Mouse (Mus musculus) cortical plate, adult 2 months (tissue): Measurements from ENCODE around the gene Klrd1. TPM values are rescaled to one million over a fixed set of nuclear protein-coding genes. Genes with fewer than 3 reads are reported as not detected.
"Not testable (repeated sequence)": the region's sequence is repeated elsewhere in the genome, so short reads cannot be mapped to it uniquely, and the experiment has no call there.

ENCODE experiments used
- H3K27ac ChIP-seq: fragments of 200-500 bp; 2 replicates; pipeline ENCODE4 v1.5.1; 2012; ENCODE audit warnings: low read length, control low read depth, inconsistent platforms; ENCODE audit not compliant: insufficient read depth
- H3K4me1 ChIP-seq: fragments of 200-500 bp; 2 replicates; pipeline ENCODE4 v1.6.1; 2011; ENCODE audit warnings: low read length; ENCODE audit not compliant: control insufficient read depth, insufficient read depth
- H3K4me3 ChIP-seq: fragments of 200-500 bp; 2 replicates; pipeline ENCODE4 v1.5.1; 2011; ENCODE audit warnings: mild to moderate bottlenecking, low read length, control low read depth; ENCODE audit not compliant: insufficient read depth
- CTCF ChIP-seq: fragments of 200-500 bp; IDR thresholded peaks from 2 replicates; pipeline ENCODE4 v1.5.1; 2011; ENCODE audit warnings: mild to moderate bottlenecking, control low read depth, low read length; ENCODE audit not compliant: insufficient read depth; ENCODE audit errors: extremely low read depth
- POLR2A ChIP-seq: fragments of 200-500 bp; IDR thresholded peaks from 2 replicates; pipeline ENCODE4 v1.6.1; 2011; ENCODE audit warnings: mild to moderate bottlenecking, low read length, control low read depth; ENCODE audit not compliant: insufficient read depth; ENCODE audit errors: extremely low read depth
- polyA plus RNA-seq: library from polyadenylated mRNA; depleted of rRNA; stranded (reverse); fragments of >200 nt; gene quantifications from 2 replicates; pipeline ENCODE4 v1.2.3, GENCODE M21; 2012; rRNA removed

Klrd1 gene
- polyA plus RNA-seq, 1 experiment, result not detected

DNA sequence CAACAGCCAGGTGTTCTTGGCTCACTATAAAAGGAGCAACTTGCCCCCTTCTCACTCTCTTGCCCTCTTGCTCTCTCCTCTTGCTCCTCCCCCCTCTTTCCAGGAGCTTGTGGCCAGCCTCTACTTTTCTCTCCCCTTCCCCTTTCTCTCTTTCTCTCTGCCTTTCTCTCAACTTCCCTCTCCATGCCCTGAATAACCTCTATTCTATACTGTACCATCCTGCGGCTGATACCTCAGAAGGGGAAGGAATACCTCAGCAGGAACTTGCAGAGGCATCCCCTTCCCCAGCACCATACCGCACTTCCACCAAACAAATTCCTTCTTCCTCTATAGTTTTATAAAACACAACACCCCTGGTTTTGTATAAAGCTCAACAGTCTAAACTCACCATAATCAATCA, 26.3 kb upstream of the Klrd1 start:
- Histone ChIP-seq H3K27ac (no peak overlapping the region), H3K4me3 (no peak overlapping the region), H3K4me1 (no peaks in the 10 kb centered on the region)
- no peak for TF ChIP-seq CTCF
- TF ChIP-seq POLR2A, result no peak

DNA sequence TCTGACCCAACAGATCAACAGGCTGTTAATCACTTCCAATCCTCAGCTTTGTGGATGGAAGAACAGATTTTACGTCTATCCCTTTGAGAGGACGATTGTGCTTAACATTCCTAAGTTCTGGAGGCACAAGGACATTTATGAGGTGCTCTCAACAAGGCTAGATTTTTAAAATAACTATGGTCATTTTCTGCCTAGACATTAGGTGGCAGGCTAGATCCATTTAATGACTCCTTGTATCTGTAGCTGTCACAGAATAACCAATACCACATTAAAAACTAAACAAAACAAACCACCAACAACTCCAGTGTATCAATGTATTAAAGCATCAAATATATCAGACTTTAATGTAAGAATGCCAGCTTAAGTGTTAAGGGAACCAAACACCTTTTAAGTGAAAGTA, 16.3 kb upstream of the Klrd1 start:
- Histone ChIP-seq H3K4me3 (no peak overlapping the region), H3K27ac (no peak overlapping the region), H3K4me1 (no peaks in the 10 kb centered on the region)
- TF ChIP-seq POLR2A, result no peak
- no peak for TF ChIP-seq CTCF

DNA sequence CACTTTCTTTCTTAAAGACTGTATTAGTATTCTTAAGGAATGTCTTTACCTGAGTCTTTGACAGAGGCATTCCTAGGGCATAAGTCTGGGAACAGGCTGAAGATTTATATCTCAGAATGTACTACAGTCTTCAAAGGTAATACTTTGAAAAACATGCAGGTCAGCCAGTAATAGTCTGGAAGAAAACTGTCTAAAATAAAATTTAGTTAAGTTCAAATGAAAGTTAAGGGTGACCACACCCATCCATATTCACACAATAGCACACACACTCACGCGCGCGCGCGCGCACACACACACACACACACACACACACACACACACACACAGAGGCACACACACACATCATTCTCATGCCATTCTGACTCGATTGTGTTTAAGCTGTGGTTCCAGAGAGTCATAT, 14.0 kb upstream of the Klrd1 start, which contains the start of gene Klre1:
Klre1 (plus strand) TSS at position 301 of the 400 bp plus-strand sequence.
- Histone ChIP-seq H3K4me1 (no peaks in the 10 kb centered on the region), H3K27ac (no peak within 1 kb of the TSS), H3K4me3 (no peak within 1 kb of the TSS)
- TF ChIP-seq CTCF, result no peak
- TF ChIP-seq POLR2A, result no peak

DNA sequence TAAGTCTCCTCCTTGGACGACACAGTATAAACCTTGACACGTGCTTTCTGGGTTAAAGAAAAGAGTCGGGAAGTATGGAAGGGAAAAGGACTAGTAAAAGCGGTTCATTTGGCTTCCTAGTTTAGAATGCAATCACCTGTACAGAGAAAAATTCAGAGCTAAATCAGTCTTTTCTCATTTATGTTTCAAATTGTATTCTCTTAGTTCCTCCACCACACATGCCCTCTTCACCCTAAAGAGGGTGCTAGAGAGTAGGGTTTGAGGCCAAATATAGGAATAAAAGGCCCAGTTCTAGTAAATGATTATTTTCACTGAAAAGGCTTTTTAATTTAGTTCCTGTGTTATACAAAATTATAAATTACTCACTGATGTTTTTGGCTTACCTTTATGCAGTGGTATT, 10.3 kb upstream of the Klrd1 start:
- no peaks in the 10 kb centered on the region for H3K4me1 ChIP-seq
- no peak overlapping the region for H3K27ac ChIP-seq
- no peak overlapping the region for H3K4me3 ChIP-seq
- no peak for TF ChIP-seq CTCF
- TF ChIP-seq POLR2A, result no peak

DNA sequence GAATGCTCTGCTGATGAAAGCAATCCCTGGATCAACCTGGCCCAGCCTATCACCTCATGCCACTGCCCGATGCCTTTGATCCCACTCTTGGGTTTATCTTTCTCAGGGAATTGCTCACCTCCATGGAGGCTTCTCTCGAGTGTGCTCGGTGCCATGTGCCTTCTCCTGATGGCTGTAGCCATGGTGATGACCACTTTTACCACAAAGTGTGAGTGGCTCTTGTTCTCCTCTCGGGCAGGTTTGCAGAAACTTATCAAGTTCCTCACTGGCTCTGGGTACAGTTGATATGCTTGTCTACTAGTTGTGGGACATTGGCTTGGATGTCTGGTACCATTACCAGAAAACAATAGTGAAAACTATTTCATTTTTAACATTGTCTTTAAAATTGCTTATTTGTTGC, 9.7 kb upstream of the Klrd1 start:
- Histone ChIP-seq H3K4me1 (no peaks in the 10 kb centered on the region), H3K4me3 (no peak overlapping the region), H3K27ac (no peak overlapping the region)
- TF ChIP-seq POLR2A (no peak), CTCF (no peak)

DNA sequence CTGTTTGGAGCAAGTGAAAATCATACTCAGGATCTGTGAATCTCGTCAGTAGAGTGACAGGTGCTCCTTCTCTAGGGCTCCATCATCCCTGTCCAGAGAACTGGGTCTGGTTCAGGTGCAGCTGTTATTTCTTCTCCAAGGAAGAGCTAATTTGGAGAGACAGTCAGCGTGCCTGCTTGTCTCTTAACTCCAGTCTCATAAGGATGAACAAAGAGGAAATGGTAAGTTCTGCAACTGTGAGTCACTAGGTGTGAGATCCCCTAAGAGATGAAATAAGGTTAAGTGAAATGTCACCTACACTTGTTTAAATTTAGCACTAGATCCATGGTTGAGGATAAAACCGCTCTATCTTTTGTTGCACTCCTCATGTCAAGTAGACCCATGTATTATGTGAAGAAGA, 8.6 kb upstream of the Klrd1 start:
- no peaks in the 10 kb centered on the region for H3K4me1 ChIP-seq
- H3K27ac ChIP-seq, result no peak overlapping the region
- TF ChIP-seq CTCF, result no peak
- TF ChIP-seq POLR2A, result no peak
- no peak overlapping the region for H3K4me3 ChIP-seq

DNA sequence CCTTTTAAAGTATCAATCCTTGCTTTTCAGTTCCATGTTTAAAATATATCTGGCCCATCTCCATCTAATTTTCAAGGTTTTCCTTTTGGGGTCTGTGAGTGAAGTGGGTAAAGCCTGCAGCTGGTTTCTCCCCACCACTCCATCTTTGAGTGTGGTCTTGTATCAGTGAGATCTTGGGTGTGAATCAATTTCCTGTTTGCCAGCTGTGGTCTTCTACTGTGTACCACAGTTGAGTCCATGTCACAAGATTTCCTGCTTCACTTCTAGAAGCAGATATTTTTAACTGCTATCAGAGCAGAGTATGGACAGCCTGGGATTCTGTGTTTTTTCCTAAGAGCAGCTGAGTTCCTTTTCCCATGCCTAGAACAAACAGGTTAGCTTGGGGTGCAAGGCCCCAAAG, 16.8 kb downstream of the Klrd1 start:
- H3K4me3 ChIP-seq, result no peak overlapping the region
- TF ChIP-seq CTCF (no peak), POLR2A (no peak)

DNA sequence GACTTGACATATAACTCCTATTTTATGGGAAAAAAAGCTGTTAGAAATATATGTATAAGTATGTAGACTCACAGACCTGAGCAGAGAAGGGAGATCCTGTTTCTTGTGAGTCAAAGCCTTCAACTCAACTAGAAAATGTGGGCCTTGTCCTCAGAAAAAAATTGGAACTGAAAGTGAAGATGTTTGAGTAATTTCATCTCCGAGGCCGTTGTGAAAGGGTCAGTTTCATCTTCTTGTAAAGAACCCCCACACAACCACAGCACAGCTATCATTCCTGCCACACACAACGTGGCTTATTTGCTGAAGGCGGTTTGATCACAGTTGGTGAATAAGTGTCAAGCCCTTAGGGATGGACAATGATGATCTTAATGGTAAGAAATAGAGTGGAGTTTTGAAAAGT, 32.2 kb downstream of the Klrd1 start, which contains the start of gene Klrk1:
Klrk1 (minus strand) TSS at position 130 of the 400 bp plus-strand sequence.
- TF ChIP-seq POLR2A (no peak), CTCF (no peak)
- H3K4me3 ChIP-seq, result no peak within 1 kb of the TSS
- no peak within 1 kb of the TSS for H3K27ac ChIP-seq
- H3K4me1 ChIP-seq, result no peaks in the 10 kb centered on the region

More for the DNA sequence above, 16.8 kb downstream of the Klrd1 start:
- H3K4me1 ChIP-seq, result no peaks in the 10 kb centered on the region
- H3K27ac ChIP-seq, result no peak overlapping the region

DNA sequence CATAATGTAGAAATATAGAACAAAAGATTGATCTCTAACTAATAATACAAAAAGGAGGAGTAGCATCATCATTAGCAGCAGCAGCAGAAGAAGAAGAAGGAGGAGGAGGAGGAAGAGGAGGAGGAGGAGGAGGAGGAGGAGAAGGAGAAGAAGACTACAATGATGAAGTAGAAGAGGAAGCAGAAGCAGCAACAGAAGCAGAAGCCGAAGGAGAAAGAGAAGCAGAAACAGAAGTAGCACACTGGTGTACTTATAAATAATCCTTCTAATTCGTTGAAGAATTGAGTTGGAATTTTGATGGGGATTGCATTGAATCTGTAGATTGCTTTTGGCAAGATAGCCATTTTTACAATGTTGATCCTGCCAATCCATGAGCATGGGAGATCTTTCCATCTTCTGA, 39.5 kb downstream of the Klrd1 start:
- H3K4me3 ChIP-seq, H3K4me1 ChIP-seq, H3K27ac ChIP-seq: not testable (repeated sequence)

DNA sequence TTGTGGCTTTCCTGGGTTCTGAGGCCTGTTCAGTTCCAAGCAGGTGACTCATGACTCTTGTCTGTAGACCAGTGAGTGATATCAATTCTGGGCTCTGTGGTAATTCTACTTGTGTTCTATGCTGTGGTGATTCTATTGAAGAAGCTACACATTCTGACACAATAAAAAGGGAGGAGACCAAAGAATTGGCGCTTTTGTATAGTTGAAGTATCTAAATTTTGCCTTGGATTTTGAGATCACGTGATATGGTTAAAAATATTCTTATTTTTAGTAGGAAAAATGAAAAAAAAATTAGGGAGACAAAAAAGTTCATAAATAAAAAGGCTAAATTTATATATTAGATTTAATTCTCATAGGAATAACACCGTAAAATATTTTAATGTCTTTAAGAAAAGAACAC, 51.7 kb downstream of the Klrd1 start, which contains the start of gene Klrc3:
Klrc3 (minus strand) TSS at position 101 of the 400 bp plus-strand sequence.
- not testable (repeated sequence) for H3K27ac ChIP-seq, H3K4me3 ChIP-seq, H3K4me1 ChIP-seq

DNA sequence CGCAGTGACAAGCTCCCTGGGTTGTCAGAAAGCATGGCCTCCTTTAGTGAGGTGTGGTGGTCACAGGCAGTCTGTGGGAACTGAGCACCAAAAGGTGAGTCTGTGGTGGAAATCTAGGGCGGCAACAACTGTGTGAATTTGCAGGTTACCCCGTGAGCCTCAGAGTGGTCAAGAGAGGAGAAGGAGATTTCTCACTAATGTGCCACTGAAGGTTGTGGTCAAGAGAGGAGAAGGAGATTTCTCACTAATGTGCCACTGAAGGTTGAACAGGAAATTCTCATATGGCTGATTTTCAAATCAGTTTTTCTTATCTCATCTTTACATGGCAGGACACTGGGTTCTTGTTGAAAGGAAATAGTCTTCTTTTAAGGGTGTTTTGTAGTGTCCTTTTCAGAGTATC, 52.5 kb downstream of the Klrd1 start:
- not testable (repeated sequence) for H3K27ac ChIP-seq, H3K4me3 ChIP-seq, H3K4me1 ChIP-seq

Other genes starting within 250 kb of the Klrd1 start
- 0.23 and 0.63 TPM in 2 replicates for gene Clec12a, start 249.1 kb upstream of the Klrd1 start, polyA plus RNA-seq
- gene Clec12b, start 205.9 kb upstream of the Klrd1 start, polyA plus RNA-seq, result 0.06 and 0.19 TPM in 2 replicates
- gene Clec1b, start 194.5 kb upstream of the Klrd1 start, polyA plus RNA-seq, result 0.10 TPM in 1 of 2 replicates, not detected in the other
- gene Clec9a, start 182.9 kb upstream of the Klrd1 start, polyA plus RNA-seq, result not detected in 2 replicates
- gene Clec1a, start 139.8 kb upstream of the Klrd1 start, polyA plus RNA-seq, result 0.47 and 0.73 TPM in 2 replicates
- not detected in 2 replicates for gene Olr1, start 84.6 kb upstream of the Klrd1 start, polyA plus RNA-seq
- gene Tmem52b, start 79.2 kb upstream of the Klrd1 start, polyA plus RNA-seq, result not detected in 2 replicates
- 580 and 605 TPM in 2 replicates for gene Gabarapl1, start 58.6 kb upstream of the Klrd1 start, polyA plus RNA-seq
- gene Klre1, start 13.9 kb upstream of the Klrd1 start, polyA plus RNA-seq, result 0.08 and 0.13 TPM in 2 replicates
- 0.04 and 0.08 TPM in 2 replicates for gene Klrk1, start 32.1 kb downstream of the Klrd1 start, polyA plus RNA-seq
- not detected in 2 replicates for gene Klrc3, start 51.6 kb downstream of the Klrd1 start, polyA plus RNA-seq
- 0.04 TPM in 1 of 2 replicates, not detected in the other for gene Klrc2, start 68.9 kb downstream of the Klrd1 start, polyA plus RNA-seq
- gene Klrc1, start 87.2 kb downstream of the Klrd1 start, polyA plus RNA-seq, result not detected in 2 replicates
- gene Klri1, start 125.3 kb downstream of the Klrd1 start, polyA plus RNA-seq, result not detected in 2 replicates
- gene Klri2, start 148.7 kb downstream of the Klrd1 start, polyA plus RNA-seq, result 0.02 TPM in 2 replicates
- gene Gm156, start 192.5 kb downstream of the Klrd1 start, polyA plus RNA-seq, result not detected in 2 replicates